Mouse (Mus musculus) erythroblast, embryonic 14.5 days (primary cell): ENCODE data around the gene Kcmf1. TPM values are rescaled to one million over a fixed set of nuclear protein-coding genes. Genes with fewer than 3 reads are reported as not detected.

Source experiments
- H3K27me3 ChIP-seq: 2 replicates; pipeline ENCODE4 v1.6.1; 2012; ENCODE audit warnings: inconsistent platforms; ENCODE audit not compliant: control insufficient read depth
- H3K36me3 ChIP-seq: 2 replicates; pipeline ENCODE4 v1.6.1; 2012; ENCODE audit warnings: mild to moderate bottlenecking, inconsistent platforms; ENCODE audit not compliant: control insufficient read depth
- H3K4me1 ChIP-seq: 2 replicates; pipeline ENCODE4 v1.6.1; 2012; ENCODE audit warnings: inconsistent platforms; ENCODE audit not compliant: control insufficient read depth
- H3K4me3 ChIP-seq: replicated peaks from 2 replicates; pipeline ENCODE3; 2012; ENCODE audit warnings: moderate library complexity, mild to moderate bottlenecking, inconsistent platforms
- H3K9me3 ChIP-seq: 2 replicates; pipeline ENCODE4 v1.6.1; 2012; ENCODE audit warnings: low read length, inconsistent platforms, mixed read lengths; ENCODE audit not compliant: control insufficient read depth
- GATA1 ChIP-seq: IDR thresholded peaks from 2 replicates; pipeline ENCODE4 v1.6.1; 2012; ENCODE audit warnings: low read length, inconsistent platforms, mixed read lengths
- TAL1 ChIP-seq: IDR thresholded peaks from 3 replicates; pipeline ENCODE4 v1.6.1; 2012; ENCODE audit warnings: low read length, inconsistent platforms, mixed read lengths
- polyA plus RNA-seq: library from polyadenylated mRNA; stranded (reverse); fragments of >175 nt; gene quantifications from 2 replicates; pipeline ENCODE4 v1.2.3, GENCODE M21; 2012

Kcmf1 gene
- polyA plus RNA-seq, 1 experiment: 7.0 TPM

- TF ChIP-seq GATA1 (no peak), TAL1 (no peak)
- no peaks in the 10 kb centered on the region for H3K27me3 ChIP-seq
- peaks cover 34% of the 10 kb centered on the region for H3K4me1 ChIP-seq
- H3K36me3 ChIP-seq: peaks cover 27% of the 10 kb centered on the region
- H3K9me3 ChIP-seq: no peaks in the 10 kb centered on the region
- no peak overlapping the region for H3K4me3 ChIP-seq
These were observed 16.9 kb downstream of the Kcmf1 start for GRCm38 (mm10) chr6:72882661-72883458.

- H3K36me3 ChIP-seq: peaks cover 21% of the 10 kb centered on the region
- peaks cover 32% of the 10 kb centered on the region for H3K4me1 ChIP-seq
- no peak overlapping the region for H3K4me3 ChIP-seq
- no peak for TF ChIP-seq GATA1
- no peak for TF ChIP-seq TAL1
- H3K9me3 ChIP-seq: no peaks in the 10 kb centered on the region
- H3K27me3 ChIP-seq: no peaks in the 10 kb centered on the region
These were observed 17.6 kb downstream of the Kcmf1 start for GRCm38 (mm10) chr6:72882222-72882621.

- TF ChIP-seq GATA1 (no peak), TAL1 (no peak)
- Histone ChIP-seq H3K27me3 (no peaks in the 10 kb centered on the region), H3K4me3 (no peak overlapping the region), H3K4me1 (peaks cover 30% of the 10 kb centered on the region), H3K36me3 (peaks cover 17% of the 10 kb centered on the region), H3K9me3 (no peaks in the 10 kb centered on the region)
These were observed 18.2 kb downstream of the Kcmf1 start for GRCm38 (mm10) chr6:72881619-72881979.

GRCm38 (mm10) chr6:72880913-72881618, 18.7 kb downstream of the Kcmf1 start:
- TF ChIP-seq GATA1 (no peak), TAL1 (no peak)
- peaks cover 30% of the 10 kb centered on the region for H3K4me1 ChIP-seq
- no peaks in the 10 kb centered on the region for H3K9me3 ChIP-seq
- H3K4me3 ChIP-seq: no peak overlapping the region
- peaks cover 17% of the 10 kb centered on the region for H3K36me3 ChIP-seq
- no peaks in the 10 kb centered on the region for H3K27me3 ChIP-seq

GRCm38 (mm10) chr6:72876629-72877028, 23.1 kb downstream of the Kcmf1 start:
- H3K9me3 ChIP-seq: no peaks in the 10 kb centered on the region
- H3K4me3 ChIP-seq: no peak overlapping the region
- H3K27me3 ChIP-seq: no peaks in the 10 kb centered on the region
- peaks cover 14% of the 10 kb centered on the region for H3K4me1 ChIP-seq
- no peak for TF ChIP-seq GATA1
- peaks cover 14% of the 10 kb centered on the region for H3K36me3 ChIP-seq

- H3K9me3 ChIP-seq: no peaks in the 10 kb centered on the region
- H3K36me3 ChIP-seq: peaks cover 7% of the 10 kb centered on the region
- no peak overlapping the region for H3K4me3 ChIP-seq
- no peak for TF ChIP-seq TAL1
- TF ChIP-seq GATA1: no peak
- peaks cover 6% of the 10 kb centered on the region for H3K4me1 ChIP-seq
- H3K27me3 ChIP-seq: no peaks in the 10 kb centered on the region
These were observed 26.4 kb downstream of the Kcmf1 start for GRCm38 (mm10) chr6:72873338-72873737.

- H3K36me3 ChIP-seq: peaks cover 9% of the 10 kb centered on the region
- peaks cover 6% of the 10 kb centered on the region for H3K4me1 ChIP-seq
These were observed 27.5 kb downstream of the Kcmf1 start for GRCm38 (mm10) chr6:72872276-72872675.

GRCm38 (mm10) chr6:72869601-72870000, 30.2 kb downstream of the Kcmf1 start:
- H3K9me3 ChIP-seq: no peaks in the 10 kb centered on the region
- no peaks in the 10 kb centered on the region for H3K27me3 ChIP-seq
- H3K4me3 ChIP-seq: no peak overlapping the region
- peaks cover 6% of the 10 kb centered on the region for H3K4me1 ChIP-seq
- no peak for TF ChIP-seq TAL1
- TF ChIP-seq GATA1: no peak
- H3K36me3 ChIP-seq: peaks cover 10% of the 10 kb centered on the region

More at GRCm38 (mm10) chr6:72872276-72872675, 27.5 kb downstream of the Kcmf1 start:
- H3K4me3 ChIP-seq: no peak overlapping the region
- no peaks in the 10 kb centered on the region for H3K9me3 ChIP-seq
- no peaks in the 10 kb centered on the region for H3K27me3 ChIP-seq
- TF ChIP-seq TAL1: no peak

- Histone ChIP-seq H3K36me3 (peaks cover 13% of the 10 kb centered on the region), H3K4me1 (peaks cover 11% of the 10 kb centered on the region), H3K4me3 (no peak overlapping the region), H3K27me3 (no peaks in the 10 kb centered on the region), H3K9me3 (no peaks in the 10 kb centered on the region)
- TF ChIP-seq GATA1: no peak
- no peak for TF ChIP-seq TAL1
These were observed 31.1 kb downstream of the Kcmf1 start for GRCm38 (mm10) chr6:72868688-72869087.
